Mouse (Mus musculus) megakaryocyte, embryonic 14.5 days (primary cell): ENCODE measurements around the gene Akap8.

Experiments used
- FLI1 ChIP-seq: IDR thresholded peaks from 2 replicates; pipeline ENCODE4 v1.6.1; 2012; ENCODE audit warnings: low read length, inconsistent platforms, mixed read lengths
- GATA1 ChIP-seq: IDR thresholded peaks from 3 replicates; pipeline ENCODE4 v1.6.1; 2012; ENCODE audit warnings: mixed read lengths, low read length, inconsistent platforms, borderline replicate concordance

GRCm38 (mm10) chr17:32321836-32322235 lies 798 bp upstream of the Akap8 start:
- TF ChIP-seq FLI1, result no peak
- TF ChIP-seq GATA1, result no peak
